Comparison of ENCODE assay signal across 26 mouse cellular contexts in the genomic region with DNA sequence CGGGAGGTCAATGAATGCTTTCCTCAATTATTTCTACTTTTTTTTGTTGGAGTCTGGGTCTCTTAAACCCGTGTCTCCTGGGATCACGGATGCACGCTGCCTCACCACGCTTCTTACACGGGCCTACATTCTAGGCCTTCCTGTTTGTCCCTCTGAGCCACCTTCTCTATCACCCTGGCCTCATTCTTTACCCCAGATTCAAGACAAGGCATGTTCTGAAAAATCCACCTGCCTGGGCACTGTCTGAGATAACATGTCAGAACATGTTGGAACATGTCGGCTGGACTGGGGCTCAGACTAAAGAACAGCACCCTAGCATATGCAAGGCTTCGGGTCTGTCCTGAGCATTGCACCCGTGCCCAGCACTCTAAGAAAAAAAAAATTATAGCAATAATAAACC.
"Had no signal": no experiment of that assay in that cellular context is flagged by ENCODE, and none has a peak within 500 bp of the region (broad histone marks: within the 10 kb centered on the region; RNA-seq: fewer than 3 reads in every experiment).

No protein-coding gene starts in this region.

- H3K27me3 ChIP-seq: heart, embryonic 12.5 days; heart, embryonic 15.5 days; hindbrain, embryonic 12.5 days; hindbrain, embryonic 15.5 days; kidney, embryonic 15.5 days; limb, embryonic 12.5 days; liver, embryonic 13.5 days; liver, embryonic 15.5 days had no signal

- H3K4me3 ChIP-seq: gastrocnemius, adult 2 months; heart, embryonic 10.5 days; heart, embryonic 12.5 days; heart, embryonic 15.5 days; hindbrain, embryonic 12.5 days; hindbrain, embryonic 15.5 days; kidney, embryonic 15.5 days; layer of hippocampus, adult 2 months; left cerebral cortex, adult 2 months; limb, embryonic 10.5 days; limb, embryonic 12.5 days; liver, embryonic 13.5 days; liver, embryonic 15.5 days had no signal

- H3K27ac ChIP-seq: gastrocnemius, adult 2 months; heart, embryonic 10.5 days; hindbrain, embryonic 12.5 days; layer of hippocampus, adult 2 months; left cerebral cortex, adult 2 months; limb, embryonic 10.5 days; limb, embryonic 12.5 days; liver, embryonic 13.5 days; liver, embryonic 15.5 days had no signal

- H3K4me2 ChIP-seq: heart, embryonic 12.5 days; heart, embryonic 15.5 days; hindbrain, embryonic 12.5 days; hindbrain, embryonic 15.5 days; kidney, embryonic 15.5 days; limb, embryonic 12.5 days; liver, embryonic 11.5 days; liver, embryonic 13.5 days; liver, embryonic 15.5 days had no signal

- H3K9me3 ChIP-seq: heart, embryonic 10.5 days; heart, embryonic 12.5 days; heart, embryonic 15.5 days; hindbrain, embryonic 12.5 days; hindbrain, embryonic 15.5 days; kidney, embryonic 15.5 days; limb, embryonic 10.5 days; limb, embryonic 12.5 days; liver, embryonic 13.5 days; liver, embryonic 15.5 days had no signal

- H3K9ac ChIP-seq: heart, embryonic 12.5 days; heart, embryonic 15.5 days; hindbrain, embryonic 12.5 days; hindbrain, embryonic 15.5 days; kidney, embryonic 15.5 days; limb, embryonic 12.5 days; liver, embryonic 13.5 days; liver, embryonic 15.5 days had no signal

- DNase-seq: gastrocnemius, adult 2 months; gastrocnemius, postnatal 10 days; gastrocnemius, postnatal 25 days; heart, adult 18-20 months; heart, postnatal 14 days; heart, postnatal 36 days; kidney, adult 11 months; kidney, adult 2 months; kidney, adult 9 months; kidney, postnatal 10 days; kidney, postnatal 25 days; kidney, postnatal 4 days; liver; liver, embryonic 13.5 days had no signal

- H3K4me1 ChIP-seq: limb, embryonic 12.5 days had no signal
